Mouse (Mus musculus) liver, adult 2 months (tissue): ENCODE data around the gene Rgs12.

Source experiments
- CTCF ChIP-seq: fragments of 200-500 bp; IDR thresholded peaks from 2 replicates; pipeline ENCODE4 v1.5.1; 2011; ENCODE audit warnings: low read depth, low read length, control low read depth
- POLR2A ChIP-seq: fragments of 200-500 bp; IDR thresholded peaks from 2 replicates; pipeline ENCODE4 v1.6.1; 2011; ENCODE audit warnings: low read length, control low read depth; ENCODE audit not compliant: insufficient read depth; ENCODE audit errors: extremely low read depth

DNA sequence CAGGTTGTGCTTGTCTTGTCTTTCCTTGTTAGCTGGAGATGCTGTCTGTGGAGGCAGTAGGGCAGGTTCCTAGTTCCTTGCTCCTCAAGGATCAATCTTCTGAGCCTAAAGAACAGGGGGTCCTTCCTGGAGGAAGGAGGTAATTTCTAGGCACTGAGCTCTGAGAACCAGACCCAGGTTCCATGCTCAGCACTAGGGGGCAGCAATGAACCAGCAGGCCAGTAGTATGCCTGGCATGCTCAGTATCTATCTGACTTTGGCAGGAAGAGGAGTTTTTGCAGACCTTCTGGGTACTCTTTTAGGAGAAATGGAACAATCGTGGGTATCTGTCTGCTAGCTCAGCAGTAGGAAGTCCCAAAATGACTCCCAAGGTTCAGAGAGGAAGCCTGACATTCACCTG, 33.4 kb upstream of the Rgs12 start:
- no peak for TF ChIP-seq POLR2A
- peak; percentile 91 for TF ChIP-seq CTCF
